Mouse (Mus musculus): Measurements from ENCODE around the gene Sfswap. TPM values are rescaled to one million over a fixed set of nuclear protein-coding genes. Genes with fewer than 3 reads are reported as not detected.

Sfswap gene
- total and polyA plus RNA-seq, 3 experiments: 83.4 to 216 (median 91.0) TPM

DNA sequence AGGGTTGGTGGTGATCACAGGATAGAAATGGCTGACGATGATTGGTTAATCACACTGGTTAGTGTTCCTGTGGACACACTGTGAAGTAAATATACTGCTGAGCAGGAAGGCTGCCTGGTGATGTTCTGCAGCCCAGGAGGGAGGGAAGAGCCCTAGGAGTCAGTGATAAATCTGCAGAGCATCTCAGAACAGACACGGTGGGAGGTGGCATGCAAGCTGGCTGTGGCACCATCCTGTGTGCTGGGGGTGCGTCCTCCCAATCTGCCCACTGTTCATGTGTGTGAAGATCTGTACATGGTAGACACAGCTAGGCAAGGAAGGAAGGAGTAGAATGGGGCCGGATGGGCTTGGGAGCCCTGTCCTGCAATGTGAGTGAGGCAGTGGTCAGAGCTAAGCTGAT, 67.6 kb downstream of the Sfswap start:
- DNase-seq (ENCODE audit: low spot score) (no peak), ATAC-seq (ENCODE audit: extremely low read depth, insufficient number of reproducible peaks, low FRiP score, poor library complexity, severe bottlenecking) (no peak)
- H3K4me1 ChIP-seq (ENCODE audit: insufficient read depth, low read depth, low read length): no peaks in the 10 kb centered on the region
- H3K27me3 ChIP-seq (ENCODE audit: insufficient read depth, low read length): no peaks in the 10 kb centered on the region
- H3K9me3 ChIP-seq (replicated peaks): no peaks in the 10 kb centered on the region
- H3K4me3 ChIP-seq (ENCODE audit: low read depth, low read length): no peak overlapping the region; the same call in 1 of the 2 replicates
- no peak for TF ChIP-seq TAL1 (conservative IDR thresholded peaks at IDR 0.05; ENCODE audit: low read depth, low read length)
- no peak for TF ChIP-seq GATA1 (IDR thresholded peaks at IDR 0.05; ENCODE audit: borderline replicate concordance, low read length)
- no peak for TF ChIP-seq POLR2AphosphoS5 (IDR thresholded peaks at IDR 0.05; ENCODE audit: insufficient replicate concordance, low read depth, low read length)
- TF ChIP-seq CTCF (IDR thresholded peaks at IDR 0.05; ENCODE audit: low read depth, low read length): no peak
- no peak for TF ChIP-seq GATA2 (IDR thresholded peaks at IDR 0.05; ENCODE audit: borderline replicate concordance, low read depth, low read length)
- peaks cover 95% of the 10 kb centered on the region for H3K36me3 ChIP-seq (replicated peaks)

DNA sequence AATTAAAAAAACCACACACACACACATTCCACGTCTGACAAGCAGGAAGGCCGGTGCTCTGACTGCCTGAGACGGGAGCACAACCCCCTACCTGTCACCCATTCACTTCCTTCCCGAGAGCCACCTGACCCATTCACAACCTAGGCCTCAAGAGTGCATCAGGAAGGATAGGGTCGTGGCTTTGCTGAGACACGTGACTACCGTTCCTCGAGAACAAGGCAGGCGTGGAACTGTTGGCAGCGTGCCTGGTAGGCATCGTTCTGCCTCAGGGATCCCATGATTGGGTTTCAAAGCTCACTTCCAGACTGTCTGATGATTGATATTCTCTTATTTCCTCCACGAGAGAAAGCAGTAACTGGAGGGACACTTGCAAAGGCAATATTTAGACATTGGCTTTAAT, 77.2 kb downstream of the Sfswap start:
- H3K9me3 ChIP-seq (replicated peaks): no peaks in the 10 kb centered on the region
- ATAC-seq (ENCODE audit: extremely low read depth, insufficient number of reproducible peaks, low FRiP score, poor library complexity, severe bottlenecking) (no peak), DNase-seq (ENCODE audit: low spot score) (no peak)
- no peak overlapping the region for H3K4me3 ChIP-seq (ENCODE audit: low read depth, low read length)
- H3K27me3 ChIP-seq (ENCODE audit: insufficient read depth, low read length): peaks cover 26% of the 10 kb centered on the region
- peaks cover 11% of the 10 kb centered on the region for H3K36me3 ChIP-seq (replicated peaks)
- no peaks in the 10 kb centered on the region for H3K4me1 ChIP-seq (ENCODE audit: insufficient read depth, low read depth, low read length)
- TF ChIP-seq GATA2 (IDR thresholded peaks at IDR 0.05; ENCODE audit: borderline replicate concordance, low read depth, low read length) (no peak), TAL1 (conservative IDR thresholded peaks at IDR 0.05; ENCODE audit: low read depth, low read length) (no peak), CTCF (IDR thresholded peaks at IDR 0.05; ENCODE audit: low read depth, low read length) (no peak), GATA1 (IDR thresholded peaks at IDR 0.05; ENCODE audit: borderline replicate concordance, low read length) (no peak), POLR2AphosphoS5 (IDR thresholded peaks at IDR 0.05; ENCODE audit: insufficient replicate concordance, low read depth, low read length) (no peak)

DNA sequence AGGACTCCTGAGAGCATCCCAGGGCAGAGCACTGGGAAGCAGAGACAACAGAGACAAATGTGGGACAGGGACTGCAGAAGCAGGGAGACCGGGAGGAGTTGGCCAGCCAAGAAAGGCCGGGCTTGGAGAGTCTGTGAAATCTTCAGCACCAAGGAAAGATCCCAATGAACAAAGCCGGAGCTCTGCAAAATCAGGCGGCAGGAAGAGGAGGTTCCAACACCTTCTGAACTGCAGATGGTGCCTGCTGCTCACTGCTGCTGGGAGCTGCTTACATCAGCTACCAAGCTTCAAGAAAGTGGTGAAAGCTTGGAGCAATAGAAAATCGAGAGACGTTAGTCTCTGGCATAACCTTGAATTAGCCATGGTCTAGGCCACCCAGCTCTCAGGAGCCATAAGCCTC, 79.0 kb downstream of the Sfswap start:
- no peak for TF ChIP-seq GATA1 (IDR thresholded peaks at IDR 0.05; ENCODE audit: borderline replicate concordance, low read length)
- no peak for TF ChIP-seq CTCF (IDR thresholded peaks at IDR 0.05; ENCODE audit: low read depth, low read length)
- TF ChIP-seq GATA2 (IDR thresholded peaks at IDR 0.05; ENCODE audit: borderline replicate concordance, low read depth, low read length): no peak
- no peak for TF ChIP-seq TAL1 (conservative IDR thresholded peaks at IDR 0.05; ENCODE audit: low read depth, low read length)
- TF ChIP-seq POLR2AphosphoS5 (IDR thresholded peaks at IDR 0.05; ENCODE audit: insufficient replicate concordance, low read depth, low read length): no peak
- Histone ChIP-seq H3K27me3 (ENCODE audit: insufficient read depth, low read length) (peaks cover 44% of the 10 kb centered on the region), H3K36me3 (replicated peaks) (no peaks in the 10 kb centered on the region), H3K4me3 (ENCODE audit: low read depth, low read length) (no peak overlapping the region), H3K9me3 (replicated peaks) (peaks cover 12% of the 10 kb centered on the region), H3K4me1 (ENCODE audit: insufficient read depth, low read depth, low read length) (peaks cover 9% of the 10 kb centered on the region)
- ATAC-seq (ENCODE audit: extremely low read depth, insufficient number of reproducible peaks, low FRiP score, poor library complexity, severe bottlenecking): no peak
- no peak for DNase-seq (ENCODE audit: low spot score)

DNA sequence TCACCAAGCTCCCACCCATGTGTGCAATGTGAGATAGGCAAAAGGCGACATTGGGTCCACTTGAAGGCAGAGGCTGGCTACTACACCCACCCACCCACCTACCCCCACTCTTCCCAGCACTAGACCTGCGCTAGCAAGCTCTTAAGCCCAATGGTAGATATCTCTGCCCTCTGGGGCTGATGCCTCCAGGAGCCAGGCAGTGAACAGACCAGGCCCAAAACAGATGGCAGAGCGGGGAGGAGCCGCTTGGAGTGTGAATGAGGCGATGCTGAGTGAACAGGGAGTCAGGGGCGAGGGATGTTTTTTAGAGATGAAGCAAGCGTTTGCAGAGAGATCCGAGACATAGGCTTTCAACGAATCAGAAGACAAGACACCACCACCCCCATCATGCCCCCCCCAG, 79.6 kb downstream of the Sfswap start:
- no peaks in the 10 kb centered on the region for H3K36me3 ChIP-seq (replicated peaks)
- DNase-seq (ENCODE audit: low spot score) (no peak), ATAC-seq (ENCODE audit: extremely low read depth, insufficient number of reproducible peaks, low FRiP score, poor library complexity, severe bottlenecking) (no peak)
- H3K4me1 ChIP-seq (ENCODE audit: insufficient read depth, low read depth, low read length): peaks cover 9% of the 10 kb centered on the region
- no peak for TF ChIP-seq TAL1 (conservative IDR thresholded peaks at IDR 0.05; ENCODE audit: low read depth, low read length)
- TF ChIP-seq GATA1 (IDR thresholded peaks at IDR 0.05; ENCODE audit: borderline replicate concordance, low read length): no peak
- TF ChIP-seq POLR2AphosphoS5 (IDR thresholded peaks at IDR 0.05; ENCODE audit: insufficient replicate concordance, low read depth, low read length): no peak
- TF ChIP-seq GATA2 (IDR thresholded peaks at IDR 0.05; ENCODE audit: borderline replicate concordance, low read depth, low read length): no peak
- no peak for TF ChIP-seq CTCF (IDR thresholded peaks at IDR 0.05; ENCODE audit: low read depth, low read length)
- no peak overlapping the region for H3K4me3 ChIP-seq (ENCODE audit: low read depth, low read length)
- H3K9me3 ChIP-seq (replicated peaks): peaks cover 17% of the 10 kb centered on the region
- H3K27me3 ChIP-seq (ENCODE audit: insufficient read depth, low read length): peaks cover 49% of the 10 kb centered on the region

DNA sequence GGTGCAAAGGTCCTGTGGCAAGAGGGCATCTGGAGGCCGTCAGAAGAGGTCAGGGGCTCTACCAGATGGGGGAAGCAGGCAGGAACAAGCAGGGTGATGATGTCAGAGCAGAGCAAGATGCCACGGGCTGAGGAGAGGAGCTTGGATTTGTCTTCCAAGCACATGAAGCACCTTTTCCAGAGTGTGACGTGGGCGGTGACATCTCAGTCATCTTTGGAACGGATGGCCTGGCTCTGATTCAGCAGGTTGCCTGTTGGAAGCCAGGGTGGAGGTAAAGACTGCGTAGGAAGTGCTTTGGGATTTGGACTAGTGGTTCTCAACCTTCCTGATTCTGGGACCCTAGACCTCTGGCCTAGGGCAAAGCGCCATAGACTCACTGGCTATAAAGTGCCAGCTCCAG, 80.0 kb downstream of the Sfswap start:
- Histone ChIP-seq H3K27me3 (ENCODE audit: insufficient read depth, low read length) (peaks cover 53% of the 10 kb centered on the region), H3K4me1 (ENCODE audit: insufficient read depth, low read depth, low read length) (peaks cover 9% of the 10 kb centered on the region), H3K9me3 (replicated peaks) (peaks cover 21% of the 10 kb centered on the region), H3K4me3 (ENCODE audit: low read depth, low read length) (no peak overlapping the region), H3K36me3 (replicated peaks) (no peaks in the 10 kb centered on the region)
- no peak for TF ChIP-seq CTCF (IDR thresholded peaks at IDR 0.05; ENCODE audit: low read depth, low read length)
- TF ChIP-seq GATA2 (IDR thresholded peaks at IDR 0.05; ENCODE audit: borderline replicate concordance, low read depth, low read length): no peak
- no peak for TF ChIP-seq GATA1 (IDR thresholded peaks at IDR 0.05; ENCODE audit: borderline replicate concordance, low read length)
- TF ChIP-seq POLR2AphosphoS5 (IDR thresholded peaks at IDR 0.05; ENCODE audit: insufficient replicate concordance, low read depth, low read length): no peak
- no peak for TF ChIP-seq TAL1 (conservative IDR thresholded peaks at IDR 0.05; ENCODE audit: low read depth, low read length)
- ATAC-seq (ENCODE audit: extremely low read depth, insufficient number of reproducible peaks, low FRiP score, poor library complexity, severe bottlenecking): no peak
- no peak for DNase-seq (ENCODE audit: low spot score)

DNA sequence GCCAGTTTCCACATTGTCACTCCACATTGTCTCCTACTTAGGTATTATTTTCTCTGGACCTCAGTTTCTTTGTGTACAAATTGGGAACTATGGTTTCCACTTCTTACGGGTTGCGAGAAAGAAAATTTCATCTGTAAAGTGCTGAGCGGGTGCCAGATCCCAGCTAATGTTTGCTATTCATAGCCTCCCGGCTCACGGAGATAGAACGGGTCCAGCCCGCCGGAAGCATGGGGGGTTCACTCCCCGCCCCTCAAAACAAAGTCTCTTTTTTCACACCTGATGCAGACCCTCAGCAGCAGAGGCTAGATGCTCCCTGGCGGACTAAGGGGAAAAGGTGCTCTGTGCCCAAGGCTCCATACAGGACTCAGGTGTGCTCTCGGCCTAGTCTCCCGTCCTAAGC, 82.3 kb downstream of the Sfswap start:
- ATAC-seq (ENCODE audit: extremely low read depth, insufficient number of reproducible peaks, low FRiP score, poor library complexity, severe bottlenecking) (no peak), DNase-seq (ENCODE audit: low spot score) (no peak)
- Histone ChIP-seq H3K36me3 (replicated peaks) (no peaks in the 10 kb centered on the region), H3K27me3 (ENCODE audit: insufficient read depth, low read length) (peaks cover 57% of the 10 kb centered on the region), H3K4me1 (ENCODE audit: insufficient read depth, low read depth, low read length) (peaks cover 9% of the 10 kb centered on the region), H3K9me3 (replicated peaks) (peaks cover 21% of the 10 kb centered on the region), H3K4me3 (ENCODE audit: low read depth, low read length) (peak overlapping the region; percentile 69; the same call in 1 of the 2 replicates)
- no peak for TF ChIP-seq POLR2AphosphoS5 (IDR thresholded peaks at IDR 0.05; ENCODE audit: insufficient replicate concordance, low read depth, low read length)
- TF ChIP-seq GATA2 (IDR thresholded peaks at IDR 0.05; ENCODE audit: borderline replicate concordance, low read depth, low read length): no peak
- TF ChIP-seq CTCF (IDR thresholded peaks at IDR 0.05; ENCODE audit: low read depth, low read length): no peak
- TF ChIP-seq GATA1 (IDR thresholded peaks at IDR 0.05; ENCODE audit: borderline replicate concordance, low read length): no peak
- no peak for TF ChIP-seq TAL1 (conservative IDR thresholded peaks at IDR 0.05; ENCODE audit: low read depth, low read length)
